Mouse (Mus musculus): ENCODE data around the gene Gfra1. TPM values are rescaled to one million over a fixed set of nuclear protein-coding genes. Genes with fewer than 3 reads are reported as not detected.

The Gfra1 gene
- polyA plus RNA-seq, 1 experiment from 2014 or later: 5.1 TPM

DNA sequence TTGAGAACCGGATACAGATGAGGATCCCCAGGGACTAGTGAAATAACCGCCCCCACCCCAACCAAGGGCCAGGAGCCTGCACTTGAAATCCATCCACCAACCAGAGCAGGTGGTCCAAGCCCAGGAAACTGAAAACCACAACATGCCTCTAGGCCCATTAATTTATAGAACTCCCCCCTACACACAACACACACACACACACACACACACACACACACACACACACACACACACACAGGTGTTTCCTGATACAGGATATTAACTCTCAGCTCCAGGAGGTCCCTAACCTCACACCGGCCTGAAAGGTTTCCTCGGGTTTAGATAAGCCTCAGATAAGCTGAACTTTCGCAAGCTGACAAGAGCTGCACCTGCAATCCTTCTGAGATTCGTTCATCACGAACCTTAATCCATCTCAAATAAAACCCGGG lies 79.0 kb downstream of the Gfra1 start:
- Histone ChIP-seq H3K4me1 (peaks cover 31% of the 10 kb centered on the region), H3K27me3 (ENCODE audit: low read depth, poor library complexity, severe bottlenecking) (no peaks in the 10 kb centered on the region), H3K36me3 (no peaks in the 10 kb centered on the region), H3K9me3 (replicated peaks) (no peaks in the 10 kb centered on the region), H3K27ac (no peak overlapping the region), H3K4me3 (no peak overlapping the region)
- DNase-seq (ENCODE audit: low spot score): no peak
- 84% methylated on average over 8 of the region's 8 CpGs for WGBS

DNA sequence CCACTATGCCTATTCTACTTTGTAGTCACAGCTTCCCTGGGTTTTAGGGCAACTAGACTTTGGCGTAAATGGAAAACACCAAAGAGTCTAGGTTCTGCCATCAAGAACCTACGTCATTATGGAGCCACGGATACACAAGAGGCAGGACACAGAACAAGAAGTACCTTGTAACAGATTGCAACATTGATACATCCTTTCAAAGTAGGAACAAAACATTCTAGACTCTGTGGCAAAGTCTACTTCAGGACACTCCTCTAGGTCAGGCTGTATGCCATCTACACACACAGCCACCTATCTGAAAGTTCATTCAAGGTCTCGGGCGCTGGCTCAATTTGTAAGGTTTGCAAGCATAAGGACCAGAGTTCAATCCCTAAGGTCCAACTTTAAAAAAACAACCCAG lies 81.1 kb downstream of the Gfra1 start:
- WGBS: 96% methylated on average over 5 of the region's 5 CpGs
- H3K27me3 ChIP-seq (ENCODE audit: low read depth, poor library complexity, severe bottlenecking): no peaks in the 10 kb centered on the region
- no peaks in the 10 kb centered on the region for H3K9me3 ChIP-seq (replicated peaks)
- H3K27ac ChIP-seq: no peak overlapping the region
- peaks cover 34% of the 10 kb centered on the region for H3K4me1 ChIP-seq
- H3K36me3 ChIP-seq: no peaks in the 10 kb centered on the region
- H3K4me3 ChIP-seq: no peak overlapping the region
- no peak for DNase-seq (ENCODE audit: low spot score)

DNA sequence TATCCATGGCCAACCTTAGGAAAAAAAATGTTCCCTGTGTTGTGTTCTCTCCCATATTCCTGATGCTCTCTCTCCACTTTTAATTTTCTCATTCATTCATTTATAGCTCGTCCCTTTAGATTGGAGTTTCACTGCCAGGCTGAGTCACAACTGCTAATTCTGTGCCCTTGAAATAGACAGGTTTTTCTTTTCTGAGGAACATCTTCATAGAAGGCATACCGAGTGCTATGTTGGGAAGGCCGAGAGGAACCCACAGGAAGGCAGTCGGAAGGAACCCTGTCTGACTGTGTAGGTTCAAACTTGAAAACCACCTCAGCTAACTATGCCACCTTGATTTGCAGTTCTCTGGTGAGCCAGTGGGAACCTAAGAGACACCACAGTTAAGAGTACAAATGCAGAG lies 81.6 kb downstream of the Gfra1 start:
- no peak for DNase-seq (ENCODE audit: low spot score)
- no peaks in the 10 kb centered on the region for H3K36me3 ChIP-seq
- peaks cover 34% of the 10 kb centered on the region for H3K4me1 ChIP-seq
- H3K27me3 ChIP-seq (ENCODE audit: low read depth, poor library complexity, severe bottlenecking): no peaks in the 10 kb centered on the region
- H3K4me3 ChIP-seq: no peak overlapping the region
- 93% methylated on average over 4 of the region's 4 CpGs for WGBS
- no peaks in the 10 kb centered on the region for H3K9me3 ChIP-seq (replicated peaks)
- no peak overlapping the region for H3K27ac ChIP-seq

DNA sequence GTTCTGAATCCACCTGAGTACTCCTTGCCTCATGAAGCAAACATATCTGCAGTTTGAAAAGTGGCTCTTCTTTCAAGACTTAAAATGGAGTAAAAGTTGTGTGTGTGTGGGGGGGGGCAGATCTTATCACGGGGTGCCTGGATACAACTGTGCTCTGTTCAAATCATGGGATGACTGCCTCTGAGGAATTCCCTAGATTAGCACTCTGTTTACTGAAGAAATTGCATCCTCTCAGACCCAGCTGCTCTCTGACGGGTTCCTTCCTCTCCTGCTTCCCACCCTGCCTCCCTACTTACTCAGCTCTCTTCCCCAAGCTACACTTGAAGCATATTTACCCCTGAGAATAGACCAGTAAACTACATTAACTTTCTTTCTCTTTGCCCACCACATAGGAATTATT lies 87.2 kb downstream of the Gfra1 start:
- H3K27me3 ChIP-seq (ENCODE audit: low read depth, poor library complexity, severe bottlenecking): no peaks in the 10 kb centered on the region
- WGBS: 77% methylated on average over 2 of the region's 2 CpGs
- peaks cover 30% of the 10 kb centered on the region for H3K4me1 ChIP-seq
- no peaks in the 10 kb centered on the region for H3K9me3 ChIP-seq (replicated peaks)
- H3K36me3 ChIP-seq: no peaks in the 10 kb centered on the region
- no peak for DNase-seq (ENCODE audit: low spot score)
- H3K27ac ChIP-seq: no peak overlapping the region
- no peak overlapping the region for H3K4me3 ChIP-seq

DNA sequence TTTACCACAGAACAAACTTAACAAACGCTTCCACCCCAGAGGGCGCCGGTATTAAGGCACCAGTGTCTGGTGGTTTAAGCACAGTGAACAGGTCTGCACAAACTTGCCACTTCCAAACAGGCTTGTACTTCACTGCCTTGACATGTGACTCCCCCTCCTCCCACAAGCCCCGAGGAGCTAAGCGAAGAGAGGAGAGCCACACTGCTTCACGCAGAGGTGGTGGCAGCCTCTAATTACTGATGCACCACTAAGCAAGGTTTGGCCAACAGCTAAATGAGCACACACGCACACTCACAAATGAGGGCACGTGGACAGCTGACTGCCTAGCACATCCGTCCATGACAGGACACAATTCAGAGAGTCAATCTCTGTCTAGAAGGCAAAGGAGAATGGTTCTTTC lies 91.0 kb downstream of the Gfra1 start:
- H3K9me3 ChIP-seq (replicated peaks): no peaks in the 10 kb centered on the region
- H3K27me3 ChIP-seq (ENCODE audit: low read depth, poor library complexity, severe bottlenecking): no peaks in the 10 kb centered on the region
- no peak overlapping the region for H3K27ac ChIP-seq
- peaks cover 9% of the 10 kb centered on the region for H3K4me1 ChIP-seq
- no peak overlapping the region for H3K4me3 ChIP-seq
- H3K36me3 ChIP-seq: no peaks in the 10 kb centered on the region
- DNase-seq (ENCODE audit: low spot score): no peak
- 65% methylated on average over 9 of the region's 9 CpGs for WGBS

DNA sequence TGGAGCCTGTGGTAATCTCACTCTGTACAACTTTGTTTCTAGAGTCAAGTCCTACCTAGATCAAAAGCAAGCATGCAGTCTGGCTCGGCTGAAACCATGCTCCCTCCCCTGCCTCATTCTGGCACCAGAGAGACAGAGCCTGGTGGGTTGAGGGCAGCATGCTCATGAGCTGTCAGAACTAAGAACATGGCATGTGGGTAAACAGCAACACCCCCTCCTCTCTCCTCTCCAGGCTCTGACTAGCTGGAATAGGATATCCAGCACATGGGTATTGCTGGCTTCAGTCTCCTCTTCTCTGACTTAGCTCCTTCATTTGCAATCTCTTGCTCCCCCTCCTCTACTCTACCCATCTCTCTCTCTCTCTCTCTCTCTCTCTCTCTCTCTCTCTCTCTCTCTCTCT lies 94.7 kb downstream of the Gfra1 start:
- H3K4me3 ChIP-seq: no peak overlapping the region
- 63% methylated on average over 1 of the region's 1 CpGs for WGBS

DNA sequence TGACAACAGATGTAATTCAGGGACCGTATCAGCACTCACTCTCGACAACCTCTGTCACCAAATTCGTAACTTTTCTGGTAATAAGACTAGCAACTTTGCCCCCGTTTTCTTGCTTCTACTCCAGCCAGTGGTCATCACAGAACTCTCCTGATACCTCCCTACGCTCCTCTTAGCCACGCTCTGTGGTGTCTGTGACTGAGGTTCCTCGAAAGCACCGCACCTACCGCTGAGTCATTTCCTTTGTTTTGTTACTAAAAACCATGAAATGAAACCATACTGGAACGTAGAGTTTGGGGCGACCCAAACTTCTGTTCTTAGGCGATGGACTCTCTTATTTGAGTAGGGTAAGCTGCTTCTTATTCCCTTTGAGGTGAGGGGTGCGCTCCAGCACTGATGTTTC lies 97.6 kb downstream of the Gfra1 start:
- H3K27ac ChIP-seq: no peak overlapping the region
- no peaks in the 10 kb centered on the region for H3K27me3 ChIP-seq (ENCODE audit: low read depth, poor library complexity, severe bottlenecking)
- no peak for DNase-seq (ENCODE audit: low spot score)
- no peaks in the 10 kb centered on the region for H3K36me3 ChIP-seq
- H3K4me3 ChIP-seq: no peak overlapping the region
- 88% methylated on average over 13 of the region's 13 CpGs for WGBS
- H3K9me3 ChIP-seq (replicated peaks): no peaks in the 10 kb centered on the region
- peaks cover 14% of the 10 kb centered on the region; the same call in 1 of the 2 replicates for H3K4me1 ChIP-seq

More for the DNA sequence above, 94.7 kb downstream of the Gfra1 start:
- no peak overlapping the region for H3K27ac ChIP-seq
- no peaks in the 10 kb centered on the region for H3K27me3 ChIP-seq (ENCODE audit: low read depth, poor library complexity, severe bottlenecking)
- DNase-seq (ENCODE audit: low spot score): no peak
- peaks cover 9% of the 10 kb centered on the region for H3K4me1 ChIP-seq
- H3K9me3 ChIP-seq (replicated peaks): no peaks in the 10 kb centered on the region
- no peaks in the 10 kb centered on the region for H3K36me3 ChIP-seq

DNA sequence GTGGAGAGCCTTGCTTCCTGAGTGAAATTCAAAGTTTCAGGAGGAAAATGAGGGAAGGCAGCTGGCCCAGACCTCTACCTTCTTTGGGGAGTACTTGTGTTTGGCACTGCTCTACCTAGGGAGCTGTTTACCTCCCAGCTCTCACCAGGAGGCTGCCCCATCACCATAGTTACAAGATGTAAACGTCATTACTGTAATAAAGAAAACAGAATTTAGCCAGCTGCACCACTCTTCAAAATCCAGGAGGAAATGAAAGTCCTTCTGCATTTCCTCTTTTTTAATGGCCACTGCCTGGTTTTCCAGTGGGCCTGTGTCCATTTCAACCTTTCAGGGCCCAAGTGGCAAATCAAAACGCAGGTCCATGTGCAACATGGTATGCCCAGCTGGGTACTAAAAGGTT lies 101.8 kb downstream of the Gfra1 start:
- DNase-seq (ENCODE audit: low spot score): no peak
- no peaks in the 10 kb centered on the region for H3K36me3 ChIP-seq
- H3K4me3 ChIP-seq: no peak overlapping the region
- H3K27me3 ChIP-seq (ENCODE audit: low read depth, poor library complexity, severe bottlenecking): no peaks in the 10 kb centered on the region
- H3K9me3 ChIP-seq (replicated peaks): no peaks in the 10 kb centered on the region
- H3K27ac ChIP-seq: no peak overlapping the region
- WGBS: 41% methylated on average over 2 of the region's 2 CpGs
- peaks cover 28% of the 10 kb centered on the region for H3K4me1 ChIP-seq

DNA sequence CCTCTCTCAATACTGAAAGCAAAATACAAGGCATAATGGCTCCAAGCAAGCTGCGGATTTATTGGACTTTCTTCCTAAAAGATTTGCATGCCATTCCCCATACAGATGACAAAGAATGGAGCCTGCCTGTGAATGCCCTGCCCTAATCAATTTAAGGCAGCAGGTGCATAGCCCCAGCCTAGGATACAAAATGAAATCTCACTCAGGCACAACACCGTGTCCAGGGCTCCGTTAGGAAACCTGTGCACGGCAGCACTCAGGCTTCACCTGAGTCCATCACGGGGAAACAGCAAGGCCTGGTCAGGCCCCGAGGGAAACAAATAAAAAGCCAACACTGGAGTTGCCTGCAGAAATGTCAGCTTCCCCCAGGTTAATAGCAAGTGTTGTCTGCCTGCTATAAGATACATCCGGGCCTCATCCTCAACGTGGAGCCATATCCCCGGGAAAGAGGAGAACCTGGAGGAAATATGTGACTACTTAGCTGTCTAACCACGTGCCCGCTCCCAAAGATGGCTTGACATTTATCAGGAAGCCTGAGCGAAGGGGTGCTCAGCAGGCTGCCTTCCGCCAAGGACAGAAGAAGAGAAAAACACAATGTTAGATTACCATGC lies 102.3 kb downstream of the Gfra1 start:
- DNase-seq (ENCODE audit: low spot score): no peak
- 72% methylated on average over 13 of the region's 13 CpGs for WGBS
- H3K4me1 ChIP-seq: peaks cover 28% of the 10 kb centered on the region
- 0 out of 2 replicates have a peak overlapping the region, but pooled peaks have one; percentile 32 for H3K27ac ChIP-seq
- H3K4me3 ChIP-seq: no peak overlapping the region
- H3K36me3 ChIP-seq: no peaks in the 10 kb centered on the region
- H3K9me3 ChIP-seq (replicated peaks): no peaks in the 10 kb centered on the region
- no peaks in the 10 kb centered on the region for H3K27me3 ChIP-seq (ENCODE audit: low read depth, poor library complexity, severe bottlenecking)

DNA sequence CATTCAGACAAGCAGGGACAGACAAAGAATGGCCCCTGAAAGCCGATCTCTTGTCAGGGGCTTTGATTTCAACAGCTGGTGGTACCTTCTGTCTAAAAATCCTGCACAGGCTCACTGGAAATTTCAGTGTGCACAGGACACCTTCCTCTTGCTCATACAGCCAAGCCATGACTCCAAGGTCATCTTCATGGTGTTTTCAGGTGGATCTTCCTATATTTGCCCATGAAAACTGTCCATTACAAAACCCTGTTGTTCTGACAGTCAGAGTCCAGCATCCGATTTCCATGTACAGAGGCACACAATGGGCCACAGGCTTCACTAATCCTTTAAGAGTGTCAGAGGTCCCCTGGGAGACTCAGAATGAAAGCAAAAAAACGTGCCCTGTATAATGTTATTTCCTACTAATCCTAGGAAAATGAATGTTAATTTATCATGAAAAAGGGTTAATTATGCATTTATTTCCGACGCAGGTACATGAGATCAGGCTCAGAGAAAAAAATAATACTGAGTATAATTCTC lies 105.8 kb downstream of the Gfra1 start:
- no peaks in the 10 kb centered on the region for H3K9me3 ChIP-seq (replicated peaks)
- no peak for DNase-seq (ENCODE audit: low spot score)
- H3K36me3 ChIP-seq: no peaks in the 10 kb centered on the region
- 68% methylated on average over 5 of the region's 5 CpGs for WGBS
- peaks cover 32% of the 10 kb centered on the region for H3K4me1 ChIP-seq
- no peak overlapping the region for H3K27ac ChIP-seq
- H3K4me3 ChIP-seq: no peak overlapping the region
- H3K27me3 ChIP-seq (ENCODE audit: low read depth, poor library complexity, severe bottlenecking): no peaks in the 10 kb centered on the region

DNA sequence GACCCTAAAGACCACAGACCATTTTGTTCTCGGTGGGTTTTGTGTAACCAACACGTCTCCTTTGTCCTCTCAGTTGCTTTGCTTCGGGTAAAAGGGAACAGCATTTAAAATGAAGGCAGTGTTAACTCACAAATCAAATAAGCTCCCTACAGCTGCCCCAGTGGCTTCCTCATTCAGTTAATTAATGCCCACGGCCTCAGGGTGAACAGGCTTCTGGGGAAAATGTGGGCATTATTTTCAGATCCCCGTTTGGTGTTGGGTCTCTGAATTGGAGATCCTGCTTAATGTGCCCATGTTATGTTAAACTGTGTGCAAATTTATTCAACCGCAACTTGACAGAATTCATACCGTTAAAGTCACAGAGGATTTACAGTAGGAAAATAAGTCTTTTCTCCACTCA lies 110.6 kb downstream of the Gfra1 start:
- Histone ChIP-seq H3K4me1 (peaks cover 18% of the 10 kb centered on the region), H3K36me3 (no peaks in the 10 kb centered on the region), H3K27ac (no peak overlapping the region), H3K9me3 (replicated peaks) (no peaks in the 10 kb centered on the region), H3K27me3 (ENCODE audit: low read depth, poor library complexity, severe bottlenecking) (no peaks in the 10 kb centered on the region; the same call in 1 of the 2 replicates), H3K4me3 (no peak overlapping the region)
- 69% methylated on average over 7 of the region's 7 CpGs for WGBS
- DNase-seq (ENCODE audit: low spot score): no peak

DNA sequence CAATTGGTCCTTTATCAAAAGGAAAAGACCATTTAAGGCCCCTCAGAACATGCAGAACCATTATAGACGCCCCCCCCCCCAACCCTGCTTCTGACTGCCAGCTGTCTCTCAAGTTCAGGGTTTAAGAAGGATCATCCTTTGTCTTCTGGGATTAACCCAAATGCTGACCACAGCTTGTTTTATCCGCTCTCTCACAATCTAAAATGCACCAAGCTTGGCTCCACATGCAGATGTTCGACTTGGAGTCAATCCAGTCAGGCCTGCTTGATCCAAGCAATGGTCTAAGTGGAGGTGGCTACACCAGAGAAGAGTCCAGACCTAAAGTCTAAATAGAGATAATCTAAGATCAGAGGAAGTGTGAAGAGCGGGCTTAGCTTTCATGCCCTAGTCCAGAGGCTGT lies 114.4 kb downstream of the Gfra1 start:
- 92% methylated on average over 4 of the region's 4 CpGs for WGBS
- Histone ChIP-seq H3K4me1 (peaks cover 25% of the 10 kb centered on the region), H3K36me3 (no peaks in the 10 kb centered on the region), H3K9me3 (replicated peaks) (no peaks in the 10 kb centered on the region), H3K27ac (no peak overlapping the region), H3K27me3 (ENCODE audit: low read depth, poor library complexity, severe bottlenecking) (no peaks in the 10 kb centered on the region; the same call in 1 of the 2 replicates), H3K4me3 (no peak overlapping the region)
- DNase-seq (ENCODE audit: low spot score): no peak

DNA sequence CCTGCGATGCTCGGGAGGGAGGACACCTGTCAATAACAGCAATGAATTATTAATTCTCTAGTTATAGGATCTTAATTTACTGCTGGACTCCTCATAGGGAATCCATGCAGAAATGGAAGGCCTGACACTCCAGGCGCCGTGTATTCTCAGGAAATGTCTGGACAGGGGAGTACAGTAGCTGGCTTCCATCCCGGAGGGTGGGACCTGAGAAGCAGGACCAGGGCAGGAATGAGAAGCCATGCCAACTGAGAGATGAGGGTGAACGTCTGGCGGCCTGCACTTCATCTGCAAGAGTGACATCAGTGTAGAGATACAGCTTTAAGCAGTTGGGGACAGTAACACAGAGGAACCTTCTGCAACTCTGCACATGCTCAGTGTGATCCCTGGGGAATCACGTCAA lies 115.5 kb downstream of the Gfra1 start:
- WGBS: 89% methylated on average over 8 of the region's 8 CpGs
- H3K4me1 ChIP-seq: peaks cover 35% of the 10 kb centered on the region
- H3K27me3 ChIP-seq (ENCODE audit: low read depth, poor library complexity, severe bottlenecking): no peaks in the 10 kb centered on the region; the same call in 1 of the 2 replicates
- no peaks in the 10 kb centered on the region for H3K9me3 ChIP-seq (replicated peaks)
- DNase-seq (ENCODE audit: low spot score): no peak
- H3K27ac ChIP-seq: no peak overlapping the region
- H3K4me3 ChIP-seq: no peak overlapping the region
- H3K36me3 ChIP-seq: no peaks in the 10 kb centered on the region

DNA sequence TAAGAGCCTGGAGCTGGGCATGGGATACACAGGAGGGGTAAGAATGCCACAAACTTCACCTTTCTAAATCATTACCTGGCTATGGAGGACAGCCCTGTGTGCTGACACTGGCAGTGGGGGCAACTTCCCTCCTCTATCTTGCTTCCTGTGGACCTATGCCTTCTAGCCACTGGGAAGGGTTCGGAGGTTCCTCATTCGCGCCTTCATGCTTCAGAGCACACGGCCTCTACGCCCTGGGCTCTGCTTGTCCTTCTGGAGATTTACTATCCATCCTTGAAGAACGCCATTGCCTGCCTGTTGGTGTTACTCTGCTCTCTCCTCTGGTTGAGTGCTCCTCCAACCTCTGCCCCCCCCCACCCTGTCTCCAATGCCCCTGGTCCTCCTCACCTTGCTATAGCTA lies 118.9 kb downstream of the Gfra1 start:
- Histone ChIP-seq H3K4me1 (peaks cover 29% of the 10 kb centered on the region), H3K9me3 (replicated peaks) (no peaks in the 10 kb centered on the region), H3K27ac (0 out of 2 replicates have a peak overlapping the region, but pooled peaks have one; percentile 30), H3K36me3 (no peaks in the 10 kb centered on the region), H3K27me3 (ENCODE audit: low read depth, poor library complexity, severe bottlenecking) (no peaks in the 10 kb centered on the region; the same call in 1 of the 2 replicates), H3K4me3 (no peak overlapping the region)
- 73% methylated on average over 6 of the region's 6 CpGs for WGBS
- no peak for DNase-seq (ENCODE audit: low spot score)
